Mouse (Mus musculus) neural tube, embryonic 11.5 days (tissue): ENCODE measurements around the gene Tmem121. TPM values are rescaled to one million over a fixed set of nuclear protein-coding genes. Genes with fewer than 3 reads are reported as not detected.
A peak's percentile ranks its signal among the peaks of the same experiment; 100 is the strongest.

ENCODE experiments used
- ATAC-seq: fragments of 200-750 bp; cut with Nextera tagmentation; 2 replicates; pipeline ENCODE4 v1.8.0; 2017; ENCODE audit warnings: moderate number of reproducible peaks, mild to moderate bottlenecking, moderate TSS enrichment, moderate library complexity; ENCODE audit not compliant: insufficient read depth, low FRiP score, low TSS enrichment
- DNase-seq: peaks from one replicate; pipeline ENCODE4 v3.0.0-alpha.2; 2015; ENCODE audit warnings: low spot score
- H3K27ac ChIP-seq: fragments of 300-500 bp; sonication (generic); 2 replicates; pipeline ENCODE4 v1.5.1; 2014; ENCODE audit warnings: low read depth, mild to moderate bottlenecking, low read length
- H3K27me3 ChIP-seq: fragments of 300-500 bp; sonication (generic); 2 replicates; pipeline ENCODE4 v1.6.1; 2014; ENCODE audit warnings: mild to moderate bottlenecking, low read length, mixed read lengths; ENCODE audit not compliant: control insufficient read depth, insufficient read depth
- H3K36me3 ChIP-seq: fragments of 300-500 bp; sonication (generic); 2 replicates; pipeline ENCODE4 v1.6.1; 2014; ENCODE audit warnings: mild to moderate bottlenecking, low read length, moderate library complexity, mixed read lengths; ENCODE audit not compliant: control insufficient read depth, insufficient read depth
- H3K4me1 ChIP-seq: fragments of 300-500 bp; sonication (generic); 2 replicates; pipeline ENCODE4 v1.6.1; 2014; ENCODE audit warnings: low read length, mixed read lengths; ENCODE audit not compliant: control insufficient read depth, insufficient read depth
- H3K4me2 ChIP-seq: fragments of 300-500 bp; sonication (generic); 2 replicates; pipeline ENCODE4 v1.6.1; 2014; ENCODE audit warnings: low read depth, mild to moderate bottlenecking, moderate library complexity
- H3K4me3 ChIP-seq: fragments of 300-500 bp; sonication (generic); 2 replicates; pipeline ENCODE4 v1.5.1; 2014; ENCODE audit warnings: low read depth, low read length
- H3K9ac ChIP-seq: fragments of 300-500 bp; sonication (generic); 2 replicates; pipeline ENCODE4 v1.6.1; 2014; ENCODE audit warnings: mild to moderate bottlenecking, low read length
- H3K9me3 ChIP-seq: fragments of 300-500 bp; sonication (generic); 2 replicates; pipeline ENCODE4 v1.6.1; 2016; ENCODE audit warnings: low read length; ENCODE audit not compliant: control insufficient read depth
- WGBS: fragments of 180-500 bp; shearing (Covaris S2); extraction: QIAGEN DNeasy Blood & Tissue Kit; methylation state at CpG from one replicate; pipeline ENCODE4 v1.1.7; 2014; 5-methylcytosine and 5-hydroxymethylcytosine counted together
- polyA plus RNA-seq: library from polyadenylated mRNA; unstranded; fragments of >200 nt; fragmentation: Nextera tagmentation; extraction: Ambion mirVana; gene quantifications from 2 replicates; pipeline ENCODE4 v1.2.1, GENCODE M21; 2014

The Tmem121 gene
- polyA plus RNA-seq, 1 experiment from 2014 or later, result 13.2 TPM

DNA sequence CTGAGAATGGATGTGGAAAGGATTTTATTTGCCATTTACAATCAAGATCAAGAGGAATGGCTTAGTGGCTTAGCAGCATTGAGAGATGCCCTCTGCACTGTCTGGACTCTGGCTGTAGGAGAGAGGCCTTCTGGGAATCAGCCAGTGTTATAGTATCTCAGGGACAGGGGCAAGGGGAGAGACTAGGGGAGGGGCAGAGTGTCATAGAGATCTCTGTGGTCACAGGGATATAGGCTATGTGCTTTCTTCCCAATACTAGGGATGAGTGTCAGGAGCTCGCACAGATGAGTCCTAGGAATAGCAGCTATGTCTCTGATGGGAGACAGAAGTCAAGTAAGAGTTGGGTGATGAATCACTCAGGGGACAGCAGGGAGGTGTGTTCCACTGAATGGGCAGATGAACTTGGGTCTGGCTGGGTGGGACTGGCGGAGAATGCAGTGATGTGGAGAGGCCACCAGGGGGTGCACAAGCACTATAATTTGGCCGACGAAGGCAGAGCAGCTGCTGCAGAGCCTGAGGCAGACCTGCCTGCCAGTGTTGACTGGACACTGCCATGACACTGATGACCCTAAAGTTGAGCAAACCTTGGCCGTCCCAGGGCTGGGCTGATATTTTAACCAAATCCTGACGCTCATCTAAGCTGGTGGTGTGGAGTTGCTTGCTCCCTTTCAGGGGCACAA, 30.1 kb downstream of the Tmem121 start:
- no peak overlapping the region for H3K27ac ChIP-seq
- no peaks in the 10 kb centered on the region for H3K4me1 ChIP-seq
- peak; percentile 66 for DNase-seq
- no peak overlapping the region for H3K4me3 ChIP-seq
- no peaks in the 10 kb centered on the region for H3K27me3 ChIP-seq
- 18% methylated on average over 6 of the region's 6 CpGs for WGBS
- H3K4me2 ChIP-seq, result no peak overlapping the region
- no peaks in the 10 kb centered on the region for H3K9me3 ChIP-seq
- no peaks in the 10 kb centered on the region for H3K36me3 ChIP-seq
- ATAC-seq, result no peak; the same call in 1 of the 2 replicates
- no peak overlapping the region for H3K9ac ChIP-seq

- Histone ChIP-seq H3K36me3 (no peaks in the 10 kb centered on the region), H3K4me3 (no peak overlapping the region), H3K27me3 (no peaks in the 10 kb centered on the region), H3K9me3 (no peaks in the 10 kb centered on the region), H3K27ac (no peak overlapping the region), H3K4me2 (no peak overlapping the region), H3K9ac (no peak overlapping the region), H3K4me1 (no peaks in the 10 kb centered on the region)
- WGBS, result 28% methylated on average over 11 of the region's 11 CpGs
- DNase-seq, result peak; percentile 85
- ATAC-seq, result peak; percentile 11; the same call in 1 of the 2 replicates
Observed at GRCm38 (mm10) chr12:113217306-113218242, 31.8 kb downstream of the Tmem121 start.

DNA sequence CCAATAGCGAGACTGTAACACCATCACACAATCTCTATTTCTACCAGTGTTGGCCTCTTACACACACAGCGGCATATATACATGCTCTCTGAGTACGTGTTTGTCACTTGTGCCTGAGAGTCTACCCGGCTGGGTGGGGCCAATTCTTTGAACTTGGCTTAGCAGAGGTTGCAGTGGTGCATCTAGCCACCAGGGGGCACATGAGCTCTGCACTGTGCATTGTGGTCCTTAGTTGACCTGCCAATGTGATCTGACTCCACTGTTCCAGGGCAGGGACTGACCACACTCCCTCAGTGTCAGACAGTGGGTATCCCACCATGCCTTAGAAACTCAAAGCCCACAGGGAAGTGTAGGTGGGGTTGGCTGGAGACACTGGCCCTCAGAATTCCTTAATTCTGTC, 34.1 kb downstream of the Tmem121 start:
- H3K36me3 ChIP-seq, result no peaks in the 10 kb centered on the region
- 47% methylated on average over 4 of the region's 4 CpGs for WGBS

DNA sequence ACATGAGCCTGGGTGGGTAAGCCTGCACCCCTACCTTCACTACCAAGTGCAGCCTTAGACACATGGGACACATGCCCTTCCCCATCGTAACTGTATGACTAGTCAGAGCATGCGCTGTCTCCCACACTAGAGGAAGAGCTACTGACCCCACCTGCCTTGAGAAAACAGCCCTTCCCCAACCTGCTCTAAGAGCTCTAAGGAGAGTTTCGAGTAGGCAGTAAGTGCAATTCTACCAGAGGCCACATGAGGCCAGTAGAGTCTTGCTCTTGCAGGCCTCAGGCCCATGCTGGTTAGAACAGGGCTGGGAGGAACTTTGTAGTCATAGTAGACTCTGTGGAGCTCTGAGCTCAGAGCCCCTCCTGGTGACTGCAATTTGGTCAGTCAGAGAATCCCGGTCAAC, 34.7 kb downstream of the Tmem121 start:
- WGBS, result 51% methylated on average over 4 of the region's 4 CpGs
- Histone ChIP-seq H3K4me2 (no peak overlapping the region), H3K9ac (no peak overlapping the region), H3K4me1 (no peaks in the 10 kb centered on the region), H3K36me3 (no peaks in the 10 kb centered on the region), H3K4me3 (no peak overlapping the region), H3K27ac (no peak overlapping the region), H3K9me3 (no peaks in the 10 kb centered on the region), H3K27me3 (no peaks in the 10 kb centered on the region)
- 0 out of 2 replicates have a peak, but pooled peaks have one; percentile 24 for ATAC-seq
- DNase-seq, result peak; percentile 63

More for the DNA sequence above, 34.1 kb downstream of the Tmem121 start:
- Histone ChIP-seq H3K4me1 (no peaks in the 10 kb centered on the region), H3K9me3 (no peaks in the 10 kb centered on the region), H3K4me2 (no peak overlapping the region), H3K4me3 (no peak overlapping the region), H3K9ac (no peak overlapping the region), H3K27ac (no peak overlapping the region), H3K27me3 (no peaks in the 10 kb centered on the region)
- DNase-seq (peak; percentile 49), ATAC-seq (no peak)

DNA sequence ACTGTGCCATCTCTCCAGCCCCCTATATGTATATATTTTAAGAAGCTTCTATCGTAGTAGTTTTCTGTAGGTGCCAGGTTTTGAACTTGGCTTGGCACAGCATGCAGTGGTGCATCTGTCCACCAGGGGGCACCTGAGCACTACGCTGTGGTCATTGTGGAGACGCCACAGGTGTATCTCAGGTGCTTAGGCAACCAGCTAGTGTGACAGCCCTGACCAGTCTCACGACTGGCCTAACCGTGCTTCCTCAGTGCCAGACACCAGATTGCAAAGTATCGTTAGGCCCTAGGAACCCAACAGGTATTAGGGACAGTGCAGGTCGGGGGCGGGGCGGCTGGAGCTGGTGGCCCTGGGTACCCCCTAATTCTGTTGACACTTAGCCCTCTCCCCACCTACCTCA, 35.6 kb downstream of the Tmem121 start:
- H3K36me3 ChIP-seq, result no peaks in the 10 kb centered on the region
- no peaks in the 10 kb centered on the region for H3K27me3 ChIP-seq
- H3K9ac ChIP-seq, result no peak overlapping the region
- H3K27ac ChIP-seq, result no peak overlapping the region
- no peak overlapping the region for H3K4me2 ChIP-seq
- no peak for ATAC-seq
- WGBS, result 84% methylated on average over 9 of the region's 9 CpGs
- H3K4me3 ChIP-seq, result no peak overlapping the region
- no peak for DNase-seq
- H3K4me1 ChIP-seq, result no peaks in the 10 kb centered on the region
- no peaks in the 10 kb centered on the region for H3K9me3 ChIP-seq

DNA sequence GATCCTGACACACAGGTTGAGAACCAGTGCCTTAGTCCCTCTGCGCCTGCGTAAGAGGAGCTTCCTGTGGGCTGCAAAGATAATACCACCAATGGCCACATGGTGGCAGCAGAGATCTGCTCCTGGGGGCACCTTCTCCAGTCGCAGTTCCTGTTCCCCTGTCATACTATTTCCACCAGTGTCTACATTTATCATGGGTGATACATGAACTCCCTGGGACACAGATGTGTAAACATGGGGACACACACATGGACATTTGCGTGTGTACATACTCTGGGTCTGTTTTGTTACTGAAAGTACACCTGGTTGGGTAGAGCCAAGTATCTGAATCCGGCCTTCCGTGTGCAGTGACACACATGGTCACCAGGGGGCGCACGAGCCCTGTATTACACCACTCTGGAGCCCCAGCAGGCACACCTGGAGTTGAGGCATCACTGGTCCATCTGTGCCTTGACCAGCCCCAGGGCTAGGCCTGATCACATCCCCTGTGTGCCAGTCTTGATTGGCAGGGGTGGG, 36.4 kb downstream of the Tmem121 start:
- 16% methylated on average over 8 of the region's 8 CpGs for WGBS
- H3K27me3 ChIP-seq, result no peaks in the 10 kb centered on the region

DNA sequence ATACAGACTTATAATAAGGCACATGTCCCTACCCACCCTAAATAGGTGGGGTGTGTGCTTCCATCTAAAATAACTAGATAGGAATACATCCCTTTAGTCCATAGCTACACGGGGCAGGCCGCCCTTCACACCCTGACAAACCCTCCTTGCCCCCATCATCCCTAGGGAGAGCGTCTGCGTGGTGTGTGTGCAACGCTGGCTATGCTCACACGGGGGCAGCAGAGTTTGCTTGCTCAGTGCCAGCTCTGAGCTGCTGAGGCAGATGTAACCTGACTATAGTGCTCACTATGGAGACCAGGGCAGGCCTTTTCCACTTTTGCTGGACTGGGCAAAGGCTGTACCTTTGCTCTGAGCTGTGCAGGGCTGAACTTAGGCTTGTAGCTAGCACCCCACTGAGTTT, 37.0 kb downstream of the Tmem121 start:
- no peaks in the 10 kb centered on the region for H3K36me3 ChIP-seq
- H3K9me3 ChIP-seq, result no peaks in the 10 kb centered on the region
- H3K4me2 ChIP-seq, result no peak overlapping the region
- no peak overlapping the region for H3K4me3 ChIP-seq
- ATAC-seq (peak; percentile 36), DNase-seq (peak; percentile 65)
- WGBS, result 31% methylated on average over 6 of the region's 6 CpGs
- no peak overlapping the region for H3K9ac ChIP-seq
- no peaks in the 10 kb centered on the region for H3K4me1 ChIP-seq
- H3K27ac ChIP-seq, result no peak overlapping the region
- no peaks in the 10 kb centered on the region for H3K27me3 ChIP-seq

More for the DNA sequence above, 36.4 kb downstream of the Tmem121 start:
- DNase-seq (peak; percentile 88), ATAC-seq (peak; percentile 73)
- Histone ChIP-seq H3K9ac (no peak overlapping the region), H3K4me2 (no peak overlapping the region), H3K4me3 (no peak overlapping the region), H3K27ac (no peak overlapping the region), H3K9me3 (no peaks in the 10 kb centered on the region), H3K4me1 (no peaks in the 10 kb centered on the region), H3K36me3 (no peaks in the 10 kb centered on the region)

GRCm38 (mm10) chr12:113224206-113224605, 38.5 kb downstream of the Tmem121 start:
- Histone ChIP-seq H3K4me1 (no peaks in the 10 kb centered on the region), H3K4me2 (no peak overlapping the region), H3K27ac (no peak overlapping the region), H3K9ac (no peak overlapping the region), H3K36me3 (no peaks in the 10 kb centered on the region), H3K27me3 (no peaks in the 10 kb centered on the region), H3K4me3 (no peak overlapping the region), H3K9me3 (no peaks in the 10 kb centered on the region)
- 79% methylated on average over 5 of the region's 5 CpGs for WGBS
- ATAC-seq (no peak), DNase-seq (no peak)
